Mouse (Mus musculus) thymus, postnatal 0 days (tissue): ENCODE measurements around the gene Mgst2. TPM values are rescaled to one million over a fixed set of nuclear protein-coding genes. Genes with fewer than 3 reads are reported as not detected.

Experiments
- polyA plus RNA-seq: library from polyadenylated mRNA; unstranded; fragments of >200 nt; fragmentation: Nextera tagmentation; extraction: Ambion mirVana; gene quantifications from 2 replicates; pipeline ENCODE4 v1.2.1, GENCODE M21; 2015

The Mgst2 gene
- polyA plus RNA-seq, 1 experiment from 2014 or later, result 179 TPM

Other genes with a start within 250 kb of the Mgst2 start
- 34.6 and 48.5 TPM in 2 replicates for gene Naa15, start 245.2 kb upstream of the Mgst2 start, polyA plus RNA-seq
- gene Rab33b, start 176.4 kb upstream of the Mgst2 start, polyA plus RNA-seq, result 21.5 and 21.7 TPM in 2 replicates
- 4.7 and 8.0 TPM in 2 replicates for gene Setd7, start 99.5 kb upstream of the Mgst2 start, polyA plus RNA-seq